Mouse (Mus musculus) midbrain, embryonic 15.5 days (tissue): ENCODE measurements at regions not wholly inside any gene's neighbourhood (a gene's known extent, or its start where the extent isn't known, plus 50 kb on each side); places are given as distances from the start of the nearest gene placed in this dataset.
A peak's percentile ranks its signal among the peaks of the same experiment; 100 is the strongest.

Source experiments
- ATAC-seq: fragments of 200-750 bp; cut with Nextera tagmentation; replicated peaks from 2 replicates; pipeline ENCODE4 v1.8.0; 2017; ENCODE audit warnings: moderate TSS enrichment
- H3K27ac ChIP-seq: fragments of 300-500 bp; sonication (generic); 2 replicates; pipeline ENCODE4 v1.5.1; 2015; ENCODE audit warnings: mild to moderate bottlenecking, inconsistent platforms
- H3K27me3 ChIP-seq: fragments of 300-500 bp; sonication (generic); replicated peaks from 2 replicates; pipeline ENCODE4 v1.6.1; 2015; ENCODE audit warnings: inconsistent platforms
- H3K36me3 ChIP-seq: fragments of 300-500 bp; sonication (generic); replicated peaks from 2 replicates; pipeline ENCODE4 v1.6.1; 2015; ENCODE audit warnings: inconsistent platforms
- H3K4me1 ChIP-seq: fragments of 300-500 bp; sonication (generic); 2 replicates; pipeline ENCODE4 v1.6.1; 2015; ENCODE audit warnings: inconsistent platforms
- H3K4me2 ChIP-seq: fragments of 300-500 bp; sonication (generic); 2 replicates; pipeline ENCODE4 v1.6.1; 2015; ENCODE audit warnings: inconsistent platforms, mild to moderate bottlenecking, moderate library complexity
- H3K4me3 ChIP-seq: fragments of 300-500 bp; sonication (generic); 2 replicates; pipeline ENCODE4 v1.5.1; 2015; ENCODE audit warnings: mild to moderate bottlenecking, inconsistent platforms
- H3K9ac ChIP-seq: fragments of 300-500 bp; sonication (generic); 2 replicates; pipeline ENCODE4 v1.6.1; 2015; ENCODE audit warnings: mild to moderate bottlenecking, inconsistent platforms
- H3K9me3 ChIP-seq: fragments of 300-500 bp; sonication (generic); 2 replicates; pipeline ENCODE4 v1.6.1; 2016; ENCODE audit warnings: inconsistent platforms
- WGBS: fragments of 180-500 bp; shearing (Covaris S2); methylation state at CpG from one replicate; pipeline ENCODE4 v1.1.7; 2015; ENCODE audit warnings: mixed read lengths; 5-methylcytosine and 5-hydroxymethylcytosine counted together

DNA sequence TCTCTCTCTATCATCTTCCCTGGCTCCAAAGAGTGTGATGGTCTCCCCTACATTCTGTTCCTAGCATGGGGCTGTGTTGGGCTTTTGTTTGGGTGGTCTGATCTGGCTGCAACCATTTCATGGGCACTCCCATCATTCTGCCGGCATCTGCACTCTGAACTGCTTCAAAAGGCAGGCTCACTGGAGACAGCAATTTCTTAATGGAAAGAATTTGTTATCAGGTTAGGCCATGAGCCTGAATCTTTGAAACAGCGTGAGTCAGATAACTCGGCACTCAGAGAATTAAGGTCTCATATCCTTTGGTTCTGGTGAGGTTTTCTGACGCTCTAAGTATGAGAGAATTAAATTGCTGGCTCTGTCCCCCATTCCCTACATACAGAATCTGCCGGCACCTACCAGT lies 519.8 kb upstream of the Arid1b start:
- no peaks in the 10 kb centered on the region for H3K27me3 ChIP-seq
- peaks cover 4% of the 10 kb centered on the region; the same call in 1 of the 2 replicates for H3K4me1 ChIP-seq
- 66% methylated on average over 5 of the region's 5 CpGs for WGBS
- no peaks in the 10 kb centered on the region for H3K9me3 ChIP-seq
- H3K36me3 ChIP-seq, result no peaks in the 10 kb centered on the region
- no peak overlapping the region for H3K27ac ChIP-seq
- H3K9ac ChIP-seq, result no peak overlapping the region
- ATAC-seq, result no peak
- H3K4me3 ChIP-seq, result no peak overlapping the region
- H3K4me2 ChIP-seq, result no peak overlapping the region

DNA sequence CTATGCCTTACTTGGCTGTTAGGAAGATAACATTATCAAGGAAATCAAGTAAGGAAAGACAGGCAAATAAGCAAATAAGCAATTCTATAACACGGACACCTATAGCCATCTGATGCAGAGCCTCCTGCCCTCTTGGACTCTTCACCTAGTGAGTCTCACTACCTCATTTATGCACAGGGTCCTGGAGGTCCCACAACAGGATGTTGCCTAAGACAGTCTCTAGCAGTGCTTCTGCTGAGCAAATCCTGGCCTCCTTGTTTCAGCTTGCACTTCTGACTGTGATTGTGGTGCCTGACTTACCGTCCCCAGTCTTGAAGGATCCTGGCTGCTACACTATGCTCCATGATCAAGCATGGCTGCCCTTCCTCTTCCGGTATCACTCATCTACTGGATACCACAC lies 518.5 kb upstream of the Arid1b start:
- Histone ChIP-seq H3K4me2 (no peak overlapping the region), H3K4me1 (peaks cover 4% of the 10 kb centered on the region; the same call in 1 of the 2 replicates), H3K9me3 (no peaks in the 10 kb centered on the region), H3K27ac (no peak overlapping the region), H3K4me3 (no peak overlapping the region), H3K27me3 (no peaks in the 10 kb centered on the region), H3K9ac (no peak overlapping the region), H3K36me3 (no peaks in the 10 kb centered on the region)
- WGBS, result 95% methylated on average over 3 of the region's 3 CpGs
- no peak for ATAC-seq

DNA sequence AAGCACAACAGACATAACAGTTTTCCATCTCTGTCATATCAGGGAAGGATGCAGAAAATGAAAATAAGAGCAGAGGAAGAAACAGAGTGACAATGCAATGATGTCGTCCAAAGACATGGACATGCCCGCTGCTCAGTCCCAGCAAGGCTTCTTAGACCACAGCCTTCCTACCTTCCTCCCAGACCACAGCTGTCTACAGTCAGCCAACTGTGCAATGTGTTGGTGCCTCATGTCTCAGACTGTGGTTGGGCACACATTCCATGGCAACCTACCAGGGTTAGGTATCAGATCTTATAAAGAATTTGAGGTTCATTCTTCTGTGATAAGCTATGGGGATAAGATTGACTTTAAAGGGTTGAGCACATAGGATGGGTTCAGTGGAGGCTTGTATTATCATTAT lies 499.7 kb upstream of the Arid1b start:
- no peak overlapping the region for H3K9ac ChIP-seq
- no peak for ATAC-seq
- no peak overlapping the region for H3K27ac ChIP-seq
- H3K4me1 ChIP-seq, result peaks cover 12% of the 10 kb centered on the region
- 95% methylated on average over 2 of the region's 2 CpGs for WGBS
- H3K9me3 ChIP-seq, result no peaks in the 10 kb centered on the region
- H3K27me3 ChIP-seq, result no peaks in the 10 kb centered on the region
- H3K4me2 ChIP-seq, result no peak overlapping the region
- H3K36me3 ChIP-seq, result no peaks in the 10 kb centered on the region
- H3K4me3 ChIP-seq, result no peak overlapping the region

DNA sequence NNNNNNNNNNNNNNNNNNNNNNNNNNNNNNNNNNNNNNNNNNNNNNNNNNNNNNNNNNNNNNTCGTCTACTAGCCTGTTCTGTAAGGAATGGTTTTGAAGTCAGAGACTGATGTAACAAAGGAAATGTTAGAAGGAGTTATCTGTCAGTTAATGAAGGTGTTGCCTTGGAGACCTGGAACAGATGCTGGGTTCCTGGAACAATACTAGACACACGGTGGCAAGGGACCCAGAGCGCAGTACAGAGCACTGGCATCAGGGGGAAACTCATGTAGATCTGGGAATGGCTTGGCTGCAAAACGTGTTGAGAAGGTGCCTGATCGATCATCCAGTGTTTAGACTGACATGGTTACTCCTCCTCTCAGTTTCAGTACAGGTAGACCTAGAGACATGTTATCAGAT lies 493.6 kb upstream of the Arid1b start:
- Histone ChIP-seq H3K36me3 (no peaks in the 10 kb centered on the region), H3K9me3 (no peaks in the 10 kb centered on the region), H3K27me3 (no peaks in the 10 kb centered on the region), H3K4me2 (no peak overlapping the region), H3K9ac (no peak overlapping the region), H3K4me3 (no peak overlapping the region), H3K27ac (no peak overlapping the region), H3K4me1 (peaks cover 12% of the 10 kb centered on the region)
- 58% methylated on average over 5 of the region's 5 CpGs for WGBS
- no peak for ATAC-seq

DNA sequence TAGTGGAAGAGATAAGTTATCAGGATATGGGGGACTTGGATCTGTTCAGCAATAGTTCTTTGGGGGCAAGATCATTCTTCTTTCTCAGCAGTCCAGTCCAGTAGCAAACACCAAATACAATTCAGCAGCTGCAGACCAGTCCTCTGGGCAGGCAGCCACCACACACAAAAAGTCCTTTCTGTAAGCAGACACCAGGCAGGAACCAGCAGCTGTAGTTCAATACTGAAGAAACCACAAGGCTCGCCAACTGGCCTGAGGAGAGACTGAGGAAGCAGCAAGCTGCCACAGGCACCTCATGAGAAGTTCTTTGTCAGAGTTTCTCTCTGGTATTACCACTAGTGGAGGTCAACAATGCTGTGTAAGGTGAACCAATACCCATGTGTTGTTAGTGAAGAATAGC lies 493.1 kb upstream of the Arid1b start:
- Histone ChIP-seq H3K27me3 (no peaks in the 10 kb centered on the region), H3K9me3 (no peaks in the 10 kb centered on the region), H3K4me1 (peaks cover 12% of the 10 kb centered on the region), H3K27ac (no peak overlapping the region), H3K36me3 (no peaks in the 10 kb centered on the region), H3K9ac (no peak overlapping the region), H3K4me2 (no peak overlapping the region), H3K4me3 (no peak overlapping the region)
- ATAC-seq, result no peak
- WGBS, result 76% methylated on average over 1 of the region's 1 CpGs

DNA sequence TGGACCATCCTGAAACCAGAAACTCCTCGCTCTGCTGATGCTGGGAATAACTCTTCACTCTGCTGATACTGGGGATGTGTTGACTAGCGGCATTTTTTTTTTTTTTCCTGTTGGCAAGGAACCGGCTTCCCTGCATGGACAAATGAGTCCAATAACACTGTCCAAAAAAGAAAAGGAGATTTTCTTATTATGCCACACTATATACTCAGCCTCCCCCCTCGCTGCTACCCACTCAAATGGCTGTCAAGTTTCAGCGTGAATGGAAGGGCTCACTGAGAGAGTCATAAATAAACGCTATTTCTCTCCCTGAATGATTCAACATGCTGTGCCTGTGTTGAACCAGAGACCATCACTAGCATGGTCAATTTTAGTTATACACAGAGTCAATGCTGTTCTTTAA lies 489.2 kb upstream of the Arid1b start:
- no peak overlapping the region for H3K4me2 ChIP-seq
- WGBS, result 70% methylated on average over 6 of the region's 6 CpGs
- H3K36me3 ChIP-seq, result no peaks in the 10 kb centered on the region
- no peaks in the 10 kb centered on the region for H3K9me3 ChIP-seq
- H3K9ac ChIP-seq, result no peak overlapping the region
- H3K27ac ChIP-seq, result no peak overlapping the region
- no peak overlapping the region for H3K4me3 ChIP-seq
- no peaks in the 10 kb centered on the region for H3K27me3 ChIP-seq
- no peaks in the 10 kb centered on the region for H3K4me1 ChIP-seq
- ATAC-seq, result no peak

DNA sequence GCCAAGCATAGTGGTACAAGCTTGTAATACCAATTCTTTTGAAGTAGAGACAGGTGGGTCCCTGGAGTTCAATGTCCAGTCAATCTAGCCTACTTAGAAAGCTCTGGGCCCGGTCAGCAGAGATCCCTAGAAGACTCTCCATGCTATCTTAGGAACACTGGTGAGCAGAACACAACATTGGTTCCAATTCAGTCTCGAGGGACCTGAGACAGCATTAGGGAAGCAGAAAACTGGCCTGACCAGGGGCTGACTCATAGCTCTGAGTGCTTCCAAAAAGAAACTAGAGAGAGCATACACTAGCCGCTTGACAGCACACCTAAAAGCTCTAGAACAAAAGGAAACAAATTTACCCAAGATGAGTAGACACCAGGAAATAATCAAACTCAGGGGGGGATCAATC lies 484.6 kb upstream of the Arid1b start:
- ATAC-seq, result no peak
- no peaks in the 10 kb centered on the region for H3K9me3 ChIP-seq
- no peaks in the 10 kb centered on the region for H3K4me1 ChIP-seq
- no peak overlapping the region for H3K4me3 ChIP-seq
- H3K27me3 ChIP-seq, result no peaks in the 10 kb centered on the region
- H3K36me3 ChIP-seq, result no peaks in the 10 kb centered on the region
- WGBS, result 68% methylated on average over 3 of the region's 3 CpGs
- no peak overlapping the region for H3K9ac ChIP-seq
- no peak overlapping the region for H3K4me2 ChIP-seq
- H3K27ac ChIP-seq, result no peak overlapping the region

DNA sequence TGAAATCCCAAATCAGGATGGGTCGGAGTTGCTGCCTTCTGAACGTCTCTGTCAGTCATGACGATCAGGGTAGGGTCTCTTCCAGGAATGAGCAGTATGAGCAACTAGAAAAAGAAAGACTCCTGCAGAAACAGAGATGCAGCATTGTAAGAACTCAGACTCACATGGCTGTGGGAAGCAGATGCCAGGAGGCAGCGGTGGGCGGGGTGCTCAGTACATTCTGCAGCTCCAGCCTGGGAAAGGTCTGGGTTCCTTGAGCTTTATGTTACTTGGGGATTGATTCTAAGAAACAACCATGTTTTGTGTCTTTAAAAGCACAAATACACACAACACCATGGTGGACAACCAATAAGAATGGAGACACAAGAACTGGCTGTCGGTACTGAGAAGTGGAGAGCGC lies 478.0 kb upstream of the Arid1b start:
- Histone ChIP-seq H3K9me3 (no peaks in the 10 kb centered on the region), H3K36me3 (no peaks in the 10 kb centered on the region), H3K4me2 (no peak overlapping the region), H3K4me3 (no peak overlapping the region), H3K27ac (0 out of 2 replicates have a peak overlapping the region, but pooled peaks have one; percentile 20), H3K4me1 (peaks cover 8% of the 10 kb centered on the region; the same call in 1 of the 2 replicates), H3K27me3 (no peaks in the 10 kb centered on the region), H3K9ac (no peak overlapping the region)
- no peak for ATAC-seq
- 71% methylated on average over 7 of the region's 7 CpGs for WGBS

DNA sequence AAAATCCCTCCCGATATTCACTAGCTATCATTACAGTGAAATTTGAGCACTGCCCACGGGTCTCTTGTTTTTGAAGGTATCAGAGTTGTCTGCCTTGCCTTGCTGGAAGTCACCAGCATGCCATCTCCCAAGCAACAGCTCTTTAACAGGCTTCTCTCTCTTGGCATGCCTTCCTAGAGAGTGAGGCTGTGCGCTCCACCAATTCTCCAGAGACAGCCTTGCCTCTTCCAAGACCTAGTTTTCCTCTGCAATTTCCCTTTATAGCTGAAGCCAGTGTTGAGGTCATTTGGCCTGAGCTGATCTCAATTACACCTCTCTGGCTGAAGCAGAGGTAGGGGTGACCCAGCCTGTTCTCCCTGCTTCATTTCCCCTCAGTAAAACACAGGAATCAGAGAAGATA lies 477.3 kb upstream of the Arid1b start:
- H3K36me3 ChIP-seq, result no peaks in the 10 kb centered on the region
- 52% methylated on average over 3 of the region's 3 CpGs for WGBS
- no peak overlapping the region for H3K4me3 ChIP-seq
- no peak overlapping the region for H3K4me2 ChIP-seq
- H3K27ac ChIP-seq, result no peak overlapping the region
- no peaks in the 10 kb centered on the region for H3K27me3 ChIP-seq
- no peak overlapping the region for H3K9ac ChIP-seq
- no peak for ATAC-seq
- peaks cover 8% of the 10 kb centered on the region; the same call in 1 of the 2 replicates for H3K4me1 ChIP-seq
- H3K9me3 ChIP-seq, result no peaks in the 10 kb centered on the region

DNA sequence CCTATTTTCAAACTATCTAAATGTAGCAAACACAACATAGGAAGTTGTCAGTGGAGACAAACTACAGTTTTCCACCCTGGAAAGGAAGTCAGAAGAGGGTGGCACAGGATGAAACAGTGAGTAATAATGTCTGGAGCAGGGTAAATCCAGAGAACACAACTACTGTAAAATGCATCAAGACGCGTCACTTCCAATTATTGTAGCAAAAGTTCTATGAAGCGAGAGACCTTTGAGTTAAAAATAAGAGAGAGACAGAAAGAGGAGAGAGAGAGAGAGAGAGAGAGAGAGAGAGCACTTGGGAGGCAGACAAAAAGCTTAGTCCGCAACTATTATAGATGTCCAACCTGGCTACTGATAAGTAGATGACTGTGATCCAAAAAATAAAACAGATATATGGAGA lies 473.1 kb upstream of the Arid1b start:
- Histone ChIP-seq H3K27me3 (no peaks in the 10 kb centered on the region), H3K4me1 (peaks cover 8% of the 10 kb centered on the region; the same call in 1 of the 2 replicates), H3K9ac (no peak overlapping the region), H3K9me3 (no peaks in the 10 kb centered on the region), H3K27ac (no peak overlapping the region), H3K4me2 (no peak overlapping the region), H3K36me3 (no peaks in the 10 kb centered on the region), H3K4me3 (no peak overlapping the region)
- no peak for ATAC-seq
- 94% methylated on average over 4 of the region's 4 CpGs for WGBS

DNA sequence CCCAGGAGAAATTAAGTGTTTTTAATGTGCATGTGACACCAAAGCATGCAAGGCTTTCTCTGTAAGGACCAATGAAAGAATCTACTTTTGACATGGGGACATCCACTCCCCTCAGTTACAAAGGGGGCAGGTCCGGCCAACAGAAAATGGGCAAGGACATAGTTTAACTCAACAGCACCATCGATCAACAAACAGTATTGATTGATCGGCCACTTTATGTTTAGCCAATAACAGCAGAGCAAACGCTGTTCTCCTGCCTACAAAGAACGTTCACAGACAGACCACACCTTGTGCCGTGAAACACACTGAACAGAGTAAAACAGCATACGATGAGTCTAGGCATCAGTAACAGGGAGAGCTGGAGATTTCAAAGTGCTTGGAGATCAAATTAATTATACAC lies 467.7 kb upstream of the Arid1b start:
- Histone ChIP-seq H3K4me2 (no peak overlapping the region), H3K9me3 (no peaks in the 10 kb centered on the region), H3K27me3 (no peaks in the 10 kb centered on the region), H3K4me1 (no peaks in the 10 kb centered on the region), H3K9ac (no peak overlapping the region), H3K27ac (no peak overlapping the region), H3K4me3 (no peak overlapping the region), H3K36me3 (no peaks in the 10 kb centered on the region)
- no peak for ATAC-seq
- WGBS, result 94% methylated on average over 7 of the region's 7 CpGs

DNA sequence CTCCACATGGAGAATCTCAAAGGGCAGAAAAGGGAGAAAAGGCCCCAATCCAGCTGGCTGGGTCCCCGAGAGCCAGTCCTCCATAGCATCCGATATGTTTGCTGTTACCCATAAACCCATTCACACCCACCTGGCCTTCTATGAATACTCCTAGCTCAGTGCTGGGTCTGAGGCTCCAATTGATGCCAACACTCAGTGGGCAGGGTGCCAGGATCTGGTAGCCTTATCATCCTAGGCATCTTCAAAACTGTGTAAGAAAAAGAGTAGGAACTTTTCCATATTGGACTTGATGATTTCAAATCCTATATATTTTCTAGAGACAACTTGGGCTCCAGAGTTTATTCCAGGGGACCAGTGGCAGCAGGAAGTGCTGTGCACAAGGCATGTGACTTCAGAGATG lies 462.0 kb upstream of the Arid1b start:
- no peaks in the 10 kb centered on the region for H3K9me3 ChIP-seq
- H3K9ac ChIP-seq, result no peak overlapping the region
- H3K36me3 ChIP-seq, result no peaks in the 10 kb centered on the region
- ATAC-seq, result no peak
- H3K4me2 ChIP-seq, result no peak overlapping the region
- no peaks in the 10 kb centered on the region for H3K27me3 ChIP-seq
- no peak overlapping the region for H3K4me3 ChIP-seq
- H3K4me1 ChIP-seq, result no peaks in the 10 kb centered on the region
- 94% methylated on average over 2 of the region's 2 CpGs for WGBS
- H3K27ac ChIP-seq, result no peak overlapping the region

DNA sequence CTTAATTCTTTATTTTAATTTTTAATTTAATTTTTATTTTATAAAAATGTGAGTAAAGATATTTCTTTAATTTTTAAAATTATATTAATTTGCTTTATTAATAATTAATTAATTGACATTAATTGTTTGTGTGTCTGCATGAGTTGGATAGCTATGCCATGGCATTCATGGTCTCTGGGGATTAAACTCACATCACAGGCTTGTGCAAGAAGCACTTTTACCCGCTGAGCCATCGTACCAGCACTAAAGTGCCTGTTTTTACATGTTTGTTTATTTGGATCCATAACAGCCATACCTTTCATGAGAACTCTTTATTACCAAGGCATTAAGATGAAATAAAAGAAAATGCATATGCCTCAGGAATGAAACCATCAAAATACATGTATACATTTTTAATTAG lies 453.7 kb upstream of the Arid1b start:
- no peaks in the 10 kb centered on the region for H3K36me3 ChIP-seq
- no peak overlapping the region for H3K4me3 ChIP-seq
- ATAC-seq, result no peak
- no peak overlapping the region for H3K27ac ChIP-seq
- H3K9ac ChIP-seq, result no peak overlapping the region
- 50% methylated on average over 2 of the region's 2 CpGs for WGBS
- H3K9me3 ChIP-seq, result no peaks in the 10 kb centered on the region
- peaks cover 8% of the 10 kb centered on the region for H3K4me1 ChIP-seq
- H3K4me2 ChIP-seq, result no peak overlapping the region
- H3K27me3 ChIP-seq, result no peaks in the 10 kb centered on the region
